In the genomic region with DNA sequence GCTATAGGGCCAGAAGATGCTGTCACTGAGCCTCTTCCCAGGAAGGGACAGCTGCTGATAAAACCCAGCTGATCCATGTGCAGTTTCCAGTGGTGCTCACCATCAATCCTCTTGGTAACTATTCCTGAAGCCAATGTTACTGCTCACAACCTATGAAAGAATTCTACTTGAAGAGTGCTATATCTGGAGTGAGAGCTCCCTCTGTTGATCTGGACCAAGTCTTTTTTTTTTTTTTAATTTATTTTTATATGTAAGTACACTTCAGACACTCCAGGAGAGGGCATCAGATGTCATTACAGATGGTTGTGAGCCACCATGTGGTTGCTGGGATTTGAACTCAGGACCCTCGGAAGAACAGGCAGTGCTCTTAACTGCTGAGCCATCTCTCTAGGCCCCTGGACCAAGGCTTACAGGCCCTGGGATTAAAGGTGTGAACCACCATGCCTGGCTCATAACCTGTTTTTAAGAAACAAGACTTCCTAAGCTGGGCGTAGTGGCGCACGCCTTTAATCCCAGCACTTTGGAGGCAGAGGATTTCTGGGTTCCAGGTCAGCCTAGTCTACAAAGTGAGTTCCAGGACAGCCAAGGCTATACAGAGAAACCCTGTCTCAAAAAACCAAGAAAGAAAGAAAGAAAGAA, we compare ENCODE assay signal across 12 mouse cellular contexts. TPM values are rescaled to one million over a fixed set of nuclear protein-coding genes. Genes with fewer than 3 reads are reported as not detected.
DNase-seq lines count a peak whose midpoint lies in the region; ATAC-seq and TF ChIP-seq lines count a peak whose summit lies in the region.
"Had no signal": no experiment of that assay in that cellular context is flagged by ENCODE, and none has a peak within 500 bp of the region (broad histone marks: within the 10 kb centered on the region; RNA-seq: fewer than 3 reads in every experiment).

No protein-coding gene starts in this region.

- TF ChIP-seq POLR2A in lung, adult 2 months (IDR thresholded peaks at IDR 0.05; ENCODE audit: borderline replicate concordance, extremely low read depth, low read depth, low read length), result no peak

- H3K4me1 ChIP-seq in lung, postnatal 0 days (ENCODE audit: insufficient read depth, low read depth, low read length), result no peaks in the 10 kb centered on the region
- no peaks in the 10 kb centered on the region for H3K4me1 ChIP-seq in lung, adult 2 months (ENCODE audit: control insufficient read depth, insufficient read depth, low read length)

- no peak overlapping the region for H3K9ac ChIP-seq in lung, postnatal 0 days (replicated peaks; ENCODE audit: low read depth)

- peak; percentile 51 for TF ChIP-seq CTCF in lung, postnatal 0 days (IDR thresholded peaks at IDR 0.05)
- no peak for TF ChIP-seq CTCF in lung, adult 2 months (IDR thresholded peaks at IDR 0.05; ENCODE audit: insufficient read depth, low read length)

- TF ChIP-seq EP300 in lung, postnatal 0 days (IDR thresholded peaks at IDR 0.05), result no peak; the same call in 1 of the 2 replicates

- H3K27me3 ChIP-seq in lung, postnatal 0 days (replicated peaks; ENCODE audit: insufficient read depth, low read length), result no peaks in the 10 kb centered on the region

- peak; percentile 83 for DNase-seq in heart, adult 11 months
- no peak for DNase-seq in heart, postnatal 25 days (ENCODE audit: low spot score)
- DNase-seq in lung, postnatal 0 days (ENCODE audit: low spot score), result peak; percentile 72
- DNase-seq in lung, adult 2 months, result no peak
- peak; percentile 31 for DNase-seq in MN1 (ENCODE audit: low spot score)
- DNase-seq in retina, postnatal 1 day, result no peak
- no peak for DNase-seq in yolk sac, embryonic 10.5 days (ENCODE audit: low spot score)
- DNase-seq: adrenal gland, postnatal 14 days; gastrocnemius, postnatal 10 days; heart, postnatal 36 days; liver had no signal

- no peak overlapping the region for H3K27ac ChIP-seq in lung, postnatal 0 days (ENCODE audit: low read length)

- intact Hi-C loops in heart, postnatal 25 days (cut with DNase I), result loop anchor here (1.0 to 2.0 kb wide), 2 partner anchors 107 to 148 kb away; no protein-coding TSS in a partner anchor

- H3K4me2 ChIP-seq in lung, postnatal 0 days (replicated peaks; ENCODE audit: low read depth, low read length), result no peak overlapping the region

- 88% methylated on average over 4 of the region's 4 CpGs for WGBS in lung, postnatal 0 days
- WGBS in lung, adult 2 months, result 95% methylated on average over 4 of the region's 4 CpGs

- peaks cover 10% of the 10 kb centered on the region for H3K9me3 ChIP-seq in lung, postnatal 0 days (ENCODE audit: low read length)

- H3K36me3 ChIP-seq in lung, postnatal 0 days (ENCODE audit: insufficient read depth, low read length), result no peaks in the 10 kb centered on the region

- no peak; the same call in 1 of the 2 replicates for ATAC-seq in lung, postnatal 0 days
- peak; percentile 49; the same call in 1 of the 2 replicates for ATAC-seq in megakaryocyte progenitor cell, adult 5-6 weeks (replicated peaks; ENCODE audit: poor library complexity)

- H3K4me3 ChIP-seq in lung, postnatal 0 days (ENCODE audit: low read depth, low read length), result no peak overlapping the region
- no peak overlapping the region for H3K4me3 ChIP-seq in lung, adult 2 months (replicated peaks; ENCODE audit: extremely low read depth, low read depth, low read length)

RNA-seq across cellular contexts. Expression of a gene that starts 7.5 kb away (rescaled TPM):
- total RNA-seq in heart, postnatal 25 days (2021), result 10 to 100 TPM; 17.1 to 17.6 TPM
- 21.5 and 24.5 TPM in 2 replicates for polyA plus RNA-seq in lung, postnatal 0 days (2015; fragmentation: Nextera tagmentation; extraction: Ambion mirVana)
- 15.0 and 18.9 TPM in 2 replicates for polyA plus RNA-seq in lung, adult 2 months (2012; rRNA removed)
- 16.3 and 23.8 TPM in 2 replicates for total RNA-seq in megakaryocyte progenitor cell, adult 5-6 weeks (2015)
- total RNA-seq in megakaryocyte progenitor cell, adult 5-6 weeks (2017), result 33.6 and 35.0 TPM in 2 replicates

Comparison
In these comparisons a context has a peak if more than half of its experiments do, and no peak if none do; other contexts are left out.
1. DNase-seq: peak in heart, adult 11 months (single experiment), lung, postnatal 0 days (single experiment) and MN1 (single experiment); none in heart, postnatal 25 days (single experiment), lung, adult 2 months (single experiment), retina, postnatal 1 day (single experiment) and yolk sac, embryonic 10.5 days (single experiment).